11 mouse cellular contexts compared by ENCODE assay signal in the genomic region with DNA sequence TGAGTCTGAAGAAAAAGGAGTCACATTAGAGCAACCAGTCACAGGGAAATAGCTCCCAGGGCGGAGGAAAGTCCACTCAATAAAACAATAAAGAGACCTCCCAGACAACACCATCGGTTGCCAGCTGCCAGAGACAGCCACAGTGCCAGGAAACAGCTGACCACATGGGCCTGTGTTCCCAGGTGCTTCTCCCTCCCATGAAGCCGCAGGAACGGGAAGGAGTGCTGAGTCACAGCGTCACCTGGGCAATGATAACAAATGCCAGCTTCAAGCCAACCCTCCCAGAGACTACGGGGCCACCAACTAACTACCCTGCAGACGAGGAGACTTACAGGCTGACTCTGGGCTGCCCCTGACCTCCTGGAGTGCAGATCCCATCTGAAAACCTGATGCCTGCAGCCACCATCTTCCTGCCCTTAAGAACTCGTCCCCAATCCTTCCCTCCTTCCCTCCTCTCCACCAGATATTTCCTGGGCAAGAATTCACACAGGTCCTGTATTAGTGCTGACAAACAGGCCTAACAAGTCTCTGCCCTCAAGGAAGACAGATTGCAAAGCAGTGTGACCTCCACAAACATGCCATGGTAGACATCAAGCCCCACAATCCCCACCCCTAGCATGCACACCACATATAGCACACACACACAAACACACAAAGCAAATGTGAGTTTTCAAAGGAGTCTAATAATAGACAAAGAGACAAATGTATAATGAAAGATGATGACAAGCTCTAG.
DNase-seq lines count a peak whose midpoint lies in the region; ATAC-seq and TF ChIP-seq lines count a peak whose summit lies in the region.
"Had no signal": no experiment of that assay in that cellular context is flagged by ENCODE, and none has a peak within 500 bp of the region (broad histone marks: within the 10 kb centered on the region; RNA-seq: fewer than 3 reads in every experiment).

No protein-coding gene starts in this region.

- no peaks in the 10 kb centered on the region for H3K36me3 ChIP-seq in heart, embryonic 11.5 days (ENCODE audit: control insufficient read depth, insufficient read depth, low read length)
- H3K36me3 ChIP-seq in intestine, postnatal 0 days (ENCODE audit: control insufficient read depth, insufficient read depth), result no peaks in the 10 kb centered on the region
- no peaks in the 10 kb centered on the region for H3K36me3 ChIP-seq in neural tube, embryonic 15.5 days
- H3K36me3 ChIP-seq: hindbrain, embryonic 13.5 days had no signal

- H3K4me3 ChIP-seq in heart, embryonic 11.5 days (ENCODE audit: low read depth, low read length), result no peak overlapping the region
- no peak overlapping the region for H3K4me3 ChIP-seq in intestine, postnatal 0 days (ENCODE audit: low read depth, low read length)
- H3K4me3 ChIP-seq in neural tube, embryonic 15.5 days (replicated peaks), result no peak overlapping the region
- H3K4me3 ChIP-seq: hindbrain, embryonic 13.5 days had no signal

- H3K27ac ChIP-seq in heart, embryonic 11.5 days (ENCODE audit: low read depth, low read length), result no peak overlapping the region
- peak overlapping the region; percentile 75 for H3K27ac ChIP-seq in intestine, postnatal 0 days (ENCODE audit: low read depth, low read length)
- no peak overlapping the region for H3K27ac ChIP-seq in neural tube, embryonic 15.5 days (replicated peaks)
- H3K27ac ChIP-seq: hindbrain, embryonic 13.5 days; macrophage had no signal

- no peaks in the 10 kb centered on the region for H3K27me3 ChIP-seq in heart, embryonic 11.5 days (ENCODE audit: control insufficient read depth, insufficient read depth, low read length)
- H3K27me3 ChIP-seq in intestine, postnatal 0 days (replicated peaks; ENCODE audit: control insufficient read depth, insufficient read depth, low read length), result no peaks in the 10 kb centered on the region
- no peaks in the 10 kb centered on the region for H3K27me3 ChIP-seq in neural tube, embryonic 15.5 days (replicated peaks)
- H3K27me3 ChIP-seq: CH12.LX; hindbrain, embryonic 13.5 days had no signal

- peak; percentile 12 to 14 for DNase-seq in heart, postnatal 10 days
- DNase-seq in MEL-GATA-1-ER (ENCODE audit: extremely low read depth, low read depth), result peak; percentile 6
- no peak for DNase-seq in gastrocnemius, postnatal 10 days
- no peak for DNase-seq in retina, postnatal 1 day

- TF ChIP-seq CTCF in intestine, postnatal 0 days (IDR thresholded peaks at IDR 0.05; ENCODE audit: low read depth), result no peak

- WGBS in heart, embryonic 11.5 days (ENCODE audit: insufficient replicate concordance), result 64% methylated on average over 8 of the region's 8 CpGs
- WGBS in intestine, postnatal 0 days, result 15% methylated on average over 8 of the region's 8 CpGs
- 31% methylated on average over 8 of the region's 8 CpGs for WGBS in neural tube, embryonic 15.5 days

- no peak for ATAC-seq in heart, embryonic 11.5 days (replicated peaks; ENCODE audit: insufficient number of reproducible peaks, low FRiP score, low TSS enrichment)
- ATAC-seq in intestine, postnatal 0 days, result peak; percentile 96
- 0 out of 2 replicates have a peak, but pooled peaks have one; percentile 29 for ATAC-seq in megakaryocyte, adult 5-6 weeks (ENCODE audit: poor library complexity, severe bottlenecking)
- ATAC-seq in neural tube, embryonic 15.5 days (ENCODE audit: low FRiP score), result no peak; the same call in 1 of the 2 replicates

- no peak overlapping the region for H3K4me2 ChIP-seq in heart, embryonic 11.5 days
- no peak overlapping the region for H3K4me2 ChIP-seq in intestine, postnatal 0 days (replicated peaks; ENCODE audit: low read depth)
- no peak overlapping the region for H3K4me2 ChIP-seq in neural tube, embryonic 15.5 days
- H3K4me2 ChIP-seq: hindbrain, embryonic 13.5 days had no signal

- no peak overlapping the region for H3K9ac ChIP-seq in heart, embryonic 11.5 days (ENCODE audit: low read depth, low read length)
- no peak overlapping the region for H3K9ac ChIP-seq in intestine, postnatal 0 days (ENCODE audit: low read depth, low read length)
- H3K9ac ChIP-seq in neural tube, embryonic 15.5 days (replicated peaks), result no peak overlapping the region
- H3K9ac ChIP-seq: hindbrain, embryonic 13.5 days had no signal

- H3K9me3 ChIP-seq in heart, embryonic 11.5 days (replicated peaks; ENCODE audit: control insufficient read depth, low read length), result no peaks in the 10 kb centered on the region
- H3K9me3 ChIP-seq in intestine, postnatal 0 days (ENCODE audit: control insufficient read depth), result no peaks in the 10 kb centered on the region
- H3K9me3 ChIP-seq in neural tube, embryonic 15.5 days (replicated peaks), result no peaks in the 10 kb centered on the region
- H3K9me3 ChIP-seq: hindbrain, embryonic 13.5 days had no signal

- peaks cover 14% of the 10 kb centered on the region for H3K4me1 ChIP-seq in heart, embryonic 11.5 days (ENCODE audit: control insufficient read depth, insufficient read depth, low read length)
- peaks cover 6% of the 10 kb centered on the region; the same call in 1 of the 2 replicates for H3K4me1 ChIP-seq in intestine, postnatal 0 days (replicated peaks; ENCODE audit: control insufficient read depth, insufficient read depth, low read length)
- 0 out of 2 replicates have a peak, but pooled peaks cover 10% of the 10 kb centered on the region for H3K4me1 ChIP-seq in neural tube, embryonic 15.5 days

- intact Hi-C loops in heart, postnatal 10 days (cut with DNase I), result no loop called here

Comparison
In these comparisons a context has a peak if more than half of its experiments do, and no peak if none do; other contexts are left out.
1. DNase-seq: peak in heart, postnatal 10 days (2 of 2) and MEL-GATA-1-ER (single experiment); none in gastrocnemius, postnatal 10 days (single experiment) and retina, postnatal 1 day (single experiment).
2. ATAC-seq: peak in intestine, postnatal 0 days (single experiment) and megakaryocyte, adult 5-6 weeks (single experiment); none in heart, embryonic 11.5 days (single experiment) and neural tube, embryonic 15.5 days (single experiment).